Mouse (Mus musculus) heart, embryonic 16.5 days (tissue): ENCODE results near the gene Ppp1r14d. TPM values are rescaled to one million over a fixed set of nuclear protein-coding genes. Genes with fewer than 3 reads are reported as not detected.

Experiments
- ATAC-seq: fragments of 200-750 bp; cut with Nextera tagmentation; replicated peaks from 2 replicates; pipeline ENCODE4 v1.8.0; 2017; ENCODE audit warnings: moderate number of reproducible peaks; ENCODE audit not compliant: insufficient read depth, low FRiP score; ENCODE audit errors: extremely low read depth
- H3K27ac ChIP-seq: fragments of 300-500 bp; sonication (generic); 2 replicates; pipeline ENCODE4 v1.5.1; 2014; ENCODE audit warnings: mild to moderate bottlenecking, low read length, control low read depth, moderate library complexity
- H3K27me3 ChIP-seq: fragments of 300-500 bp; sonication (generic); 2 replicates; pipeline ENCODE4 v1.6.1; 2014; ENCODE audit warnings: low read length, mixed read lengths; ENCODE audit not compliant: control insufficient read depth, insufficient read depth
- H3K36me3 ChIP-seq: fragments of 300-500 bp; sonication (generic); 2 replicates; pipeline ENCODE4 v1.6.1; 2014; ENCODE audit not compliant: control insufficient read depth, insufficient read depth
- H3K4me1 ChIP-seq: fragments of 300-500 bp; sonication (generic); 2 replicates; pipeline ENCODE4 v1.6.1; 2014; ENCODE audit warnings: low read length, mixed read lengths; ENCODE audit not compliant: control insufficient read depth, insufficient read depth
- H3K4me2 ChIP-seq: fragments of 300-500 bp; sonication (generic); 2 replicates; pipeline ENCODE4 v1.6.1; 2014; ENCODE audit warnings: low read depth, mild to moderate bottlenecking, control low read depth, low read length
- H3K4me3 ChIP-seq: fragments of 300-500 bp; sonication (generic); 2 replicates; pipeline ENCODE4 v1.5.1; 2014; ENCODE audit warnings: mild to moderate bottlenecking, control low read depth, low read length
- H3K9ac ChIP-seq: fragments of 300-500 bp; sonication (generic); 2 replicates; pipeline ENCODE4 v1.6.1; 2014; ENCODE audit warnings: low read length, control low read depth
- H3K9me3 ChIP-seq: fragments of 300-500 bp; sonication (generic); replicated peaks from 2 replicates; pipeline ENCODE4 v1.6.1; 2016; ENCODE audit warnings: low read length; ENCODE audit not compliant: control insufficient read depth
- WGBS: fragments of 180-500 bp; shearing (Covaris S2); extraction: QIAGEN DNeasy Blood & Tissue Kit; methylation state at CpG from one replicate; pipeline ENCODE4 v1.1.7; 2014; 5-methylcytosine and 5-hydroxymethylcytosine counted together
- polyA plus RNA-seq: library from polyadenylated mRNA; unstranded; fragments of >200 nt; fragmentation: Nextera tagmentation; extraction: Ambion mirVana; gene quantifications from 2 replicates; pipeline ENCODE4 v1.2.1, GENCODE M21; 2015

Gene Ppp1r14d
- polyA plus RNA-seq, 1 experiment from 2014 or later = 0.18 TPM

DNA sequence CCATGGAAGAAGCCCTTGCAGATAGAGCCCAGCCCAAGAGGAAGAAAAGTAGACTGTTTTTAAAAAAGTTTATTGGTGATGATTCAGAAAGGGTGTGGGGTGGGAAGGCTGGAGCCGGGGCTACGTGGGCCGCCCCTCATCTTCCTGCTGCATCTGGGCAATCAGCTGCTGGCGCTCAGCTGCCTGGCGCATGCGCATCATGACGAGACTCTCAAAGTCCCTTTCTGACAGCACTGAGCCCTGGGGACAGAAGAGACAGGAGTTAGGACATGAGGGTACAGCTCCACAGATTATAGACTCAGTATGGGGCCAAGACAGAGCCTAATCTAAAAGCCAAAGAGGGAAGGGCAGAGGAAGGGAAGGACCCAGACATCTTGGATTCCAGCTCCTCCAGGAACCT is 57.3 kb downstream of the Ppp1r14d start:
- H3K4me2 ChIP-seq = 0 out of 2 replicates have a peak overlapping the region, but pooled peaks have one; percentile 54

DNA sequence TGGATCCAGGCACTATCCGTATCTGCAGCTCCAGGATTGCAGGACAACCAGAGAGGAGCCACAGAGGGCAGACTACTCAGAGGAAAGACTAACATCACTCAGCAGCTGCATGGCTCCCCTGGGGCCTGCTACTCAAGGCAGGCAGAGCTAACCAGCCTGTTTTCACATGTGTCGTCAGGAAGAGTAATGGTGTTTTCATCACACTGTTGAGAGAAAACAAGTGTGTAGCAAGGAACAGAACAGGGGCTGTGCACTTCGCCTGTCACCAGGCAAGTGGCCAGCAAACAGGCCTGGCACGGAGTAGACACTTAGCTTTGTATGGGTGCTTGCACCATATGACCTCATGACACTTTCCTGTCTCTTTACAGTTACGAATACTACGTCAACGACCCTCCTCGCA is 58.1 kb downstream of the Ppp1r14d start:
- no peak overlapping the region for H3K27ac ChIP-seq
- no peak overlapping the region for H3K9ac ChIP-seq
- WGBS = 38% methylated on average over 8 of the region's 8 CpGs
- no peaks in the 10 kb centered on the region for H3K36me3 ChIP-seq
- 0 out of 2 replicates have a peak, but pooled peaks cover 2% of the 10 kb centered on the region for H3K27me3 ChIP-seq
- H3K4me1 ChIP-seq = peaks cover 25% of the 10 kb centered on the region
- H3K4me2 ChIP-seq = no peak overlapping the region
- ATAC-seq = no peak
- H3K4me3 ChIP-seq = no peak overlapping the region
- no peaks in the 10 kb centered on the region for H3K9me3 ChIP-seq

More for the DNA sequence above, 57.3 kb downstream of the Ppp1r14d start:
- Histone ChIP-seq H3K9ac (no peak overlapping the region), H3K9me3 (no peaks in the 10 kb centered on the region), H3K27me3 (0 out of 2 replicates have a peak, but pooled peaks cover 2% of the 10 kb centered on the region), H3K36me3 (no peaks in the 10 kb centered on the region), H3K27ac (no peak overlapping the region), H3K4me1 (peaks cover 19% of the 10 kb centered on the region), H3K4me3 (no peak overlapping the region)
- 83% methylated on average over 7 of the region's 7 CpGs for WGBS
- no peak for ATAC-seq

DNA sequence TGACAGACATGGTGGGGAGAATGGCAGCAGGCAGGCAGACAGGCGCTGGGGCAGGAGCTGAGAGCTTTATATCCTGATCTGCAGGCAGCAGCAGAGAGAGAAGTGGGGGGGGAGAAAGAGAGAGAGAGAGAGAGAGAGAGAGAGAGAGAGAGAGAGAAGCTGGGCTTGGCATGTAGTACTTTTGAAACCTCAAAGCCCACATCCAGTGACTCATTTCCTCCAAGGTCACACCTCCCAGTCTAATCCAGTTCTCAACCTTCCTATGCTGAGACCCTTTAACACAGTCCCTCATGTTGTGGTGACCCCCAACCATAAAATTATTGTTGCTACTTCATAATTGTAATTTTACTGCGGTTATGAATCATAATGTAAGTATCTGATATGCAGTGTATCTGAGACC is 59.4 kb downstream of the Ppp1r14d start:
- no peaks in the 10 kb centered on the region for H3K36me3 ChIP-seq
- H3K9ac ChIP-seq = no peak overlapping the region
- no peak overlapping the region for H3K4me2 ChIP-seq

More for the DNA sequence above, 59.4 kb downstream of the Ppp1r14d start:
- WGBS = 74% methylated on average over 2 of the region's 2 CpGs
- no peak overlapping the region for H3K27ac ChIP-seq
- H3K4me1 ChIP-seq = peaks cover 27% of the 10 kb centered on the region
- H3K4me3 ChIP-seq = no peak overlapping the region
- H3K27me3 ChIP-seq = 0 out of 2 replicates have a peak, but pooled peaks cover 2% of the 10 kb centered on the region
- H3K9me3 ChIP-seq = no peaks in the 10 kb centered on the region
- ATAC-seq = no peak

Other genes starting within 250 kb of the Ppp1r14d start
- 18.6 and 19.6 TPM in 2 replicates for gene Ccdc32, start 200.5 kb downstream of the Ppp1r14d start, polyA plus RNA-seq
- 3.6 and 5.3 TPM in 2 replicates for gene Rpusd2, start 195.1 kb downstream of the Ppp1r14d start, polyA plus RNA-seq
- 34.2 and 39.5 TPM in 2 replicates for gene Knl1, start 182.8 kb downstream of the Ppp1r14d start, polyA plus RNA-seq
- 26.5 and 34.6 TPM in 2 replicates for gene Rad51, start 117.1 kb downstream of the Ppp1r14d start, polyA plus RNA-seq
- 27.0 and 28.4 TPM in 2 replicates for gene Rmdn3, start 72.9 kb downstream of the Ppp1r14d start, polyA plus RNA-seq
- gene Gchfr, start 62.1 kb downstream of the Ppp1r14d start, polyA plus RNA-seq = 5.5 and 6.9 TPM in 2 replicates
- gene Gm14137, start 55.4 kb downstream of the Ppp1r14d start, polyA plus RNA-seq = 0.35 and 0.46 TPM in 2 replicates
- 36.8 and 37.9 TPM in 2 replicates for gene Zfyve19, start 21.3 kb downstream of the Ppp1r14d start, polyA plus RNA-seq
- 10.5 and 11.2 TPM in 2 replicates for gene Dnajc17, start 21.1 kb downstream of the Ppp1r14d start, polyA plus RNA-seq
- 3.7 and 5.1 TPM in 2 replicates for gene Spint1, start 7.5 kb upstream of the Ppp1r14d start, polyA plus RNA-seq
- gene Rhov, start 41.4 kb upstream of the Ppp1r14d start, polyA plus RNA-seq = 1.0 and 1.3 TPM in 2 replicates
- 13.3 and 13.6 TPM in 2 replicates for gene Vps18, start 58.8 kb upstream of the Ppp1r14d start, polyA plus RNA-seq
- gene Dll4, start 95.9 kb upstream of the Ppp1r14d start, polyA plus RNA-seq = 14.1 TPM in 2 replicates
- 0.42 and 0.50 TPM in 2 replicates for gene Chac1, start 121.3 kb upstream of the Ppp1r14d start, polyA plus RNA-seq
- gene Ino80, start 247.8 kb upstream of the Ppp1r14d start, polyA plus RNA-seq = 2.5 and 3.0 TPM in 2 replicates